Comparison of ENCODE assay signal across 28 mouse cellular contexts in genomic region chr10:95223211-95223610, GRCm38 (mm10).
DNase-seq lines count a peak whose midpoint lies in the region; ATAC-seq and TF ChIP-seq lines count a peak whose summit lies in the region.
"Had no signal": no experiment of that assay in that cellular context is flagged by ENCODE, and none has a peak within 500 bp of the region (broad histone marks: within the 10 kb centered on the region; RNA-seq: fewer than 3 reads in every experiment).

No protein-coding gene starts in this region.

- H3K4me1 ChIP-seq in neural tube, embryonic 11.5 days (ENCODE audit: control insufficient read depth, insufficient read depth, low read length), result no peaks in the 10 kb centered on the region
- H3K4me1 ChIP-seq in neural tube, embryonic 15.5 days, result 0 out of 2 replicates have a peak, but pooled peaks cover 4% of the 10 kb centered on the region
- no peaks in the 10 kb centered on the region for H3K4me1 ChIP-seq in intestine, postnatal 0 days (replicated peaks; ENCODE audit: control insufficient read depth, insufficient read depth, low read length)
- H3K4me1 ChIP-seq: liver, embryonic 15.5 days had no signal

- no peaks in the 10 kb centered on the region for H3K9me3 ChIP-seq in neural tube, embryonic 11.5 days (ENCODE audit: control insufficient read depth, low read length)
- no peaks in the 10 kb centered on the region for H3K9me3 ChIP-seq in neural tube, embryonic 15.5 days (replicated peaks)
- H3K9me3 ChIP-seq in intestine, postnatal 0 days (ENCODE audit: control insufficient read depth), result no peaks in the 10 kb centered on the region
- H3K9me3 ChIP-seq: embryonic facial prominence, embryonic 13.5 days; forebrain, embryonic 13.5 days; liver, embryonic 15.5 days; lung, embryonic 15.5 days; midbrain, embryonic 10.5 days had no signal

- ATAC-seq in neural tube, embryonic 11.5 days (ENCODE audit: insufficient read depth, low FRiP score, low TSS enrichment), result no peak
- ATAC-seq in neural tube, embryonic 15.5 days (ENCODE audit: low FRiP score), result no peak
- peak; percentile 64 for ATAC-seq in intestine, postnatal 0 days
- ATAC-seq: CD4-positive, CD25-positive, alpha-beta regulatory T cell, adult 4 months; forebrain, embryonic 13.5 days; midbrain, embryonic 16.5 days had no signal

- no peaks in the 10 kb centered on the region for H3K36me3 ChIP-seq in neural tube, embryonic 11.5 days (ENCODE audit: control insufficient read depth, insufficient read depth, low read length)
- H3K36me3 ChIP-seq in neural tube, embryonic 15.5 days, result no peaks in the 10 kb centered on the region
- no peaks in the 10 kb centered on the region for H3K36me3 ChIP-seq in intestine, postnatal 0 days (ENCODE audit: control insufficient read depth, insufficient read depth)
- H3K36me3 ChIP-seq: embryonic facial prominence, embryonic 13.5 days; liver, embryonic 15.5 days; lung, embryonic 15.5 days; midbrain, embryonic 10.5 days had no signal

- TF ChIP-seq CTCF in intestine, postnatal 0 days (IDR thresholded peaks at IDR 0.05; ENCODE audit: low read depth), result no peak

- no peak overlapping the region for H3K4me2 ChIP-seq in neural tube, embryonic 11.5 days (ENCODE audit: low read depth)
- no peak overlapping the region for H3K4me2 ChIP-seq in neural tube, embryonic 15.5 days
- peak overlapping the region; percentile 7; the same call in 1 of the 2 replicates for H3K4me2 ChIP-seq in intestine, postnatal 0 days (replicated peaks; ENCODE audit: low read depth)
- H3K4me2 ChIP-seq: embryonic facial prominence, embryonic 13.5 days; forebrain, embryonic 13.5 days; heart, embryonic 11.5 days; liver, embryonic 15.5 days; lung, embryonic 15.5 days had no signal

- WGBS in neural tube, embryonic 11.5 days, result 82% methylated on average over 16 of the region's 16 CpGs
- 73% methylated on average over 16 of the region's 16 CpGs for WGBS in neural tube, embryonic 15.5 days
- 66% methylated on average over 16 of the region's 16 CpGs for WGBS in intestine, postnatal 0 days

- H3K27me3 ChIP-seq in neural tube, embryonic 11.5 days (ENCODE audit: control insufficient read depth, insufficient read depth, low read length), result no peaks in the 10 kb centered on the region
- H3K27me3 ChIP-seq in neural tube, embryonic 15.5 days (replicated peaks), result no peaks in the 10 kb centered on the region
- H3K27me3 ChIP-seq in intestine, postnatal 0 days (replicated peaks; ENCODE audit: control insufficient read depth, insufficient read depth, low read length), result no peaks in the 10 kb centered on the region
- H3K27me3 ChIP-seq: embryonic facial prominence, embryonic 13.5 days; forebrain, embryonic 13.5 days; liver, embryonic 15.5 days; lung, embryonic 15.5 days had no signal

- no peak overlapping the region for H3K27ac ChIP-seq in neural tube, embryonic 11.5 days (ENCODE audit: low read depth, low read length)
- no peak overlapping the region for H3K27ac ChIP-seq in neural tube, embryonic 15.5 days (replicated peaks)
- H3K27ac ChIP-seq in intestine, postnatal 0 days (ENCODE audit: low read depth, low read length), result no peak overlapping the region
- H3K27ac ChIP-seq: embryonic facial prominence, embryonic 13.5 days; forebrain, embryonic 13.5 days; kidney, postnatal 0 days; left cerebral cortex, adult 2 months; liver, embryonic 15.5 days; lung, embryonic 15.5 days; macrophage; midbrain, embryonic 10.5 days; stomach, postnatal 0 days had no signal

- H3K4me3 ChIP-seq in neural tube, embryonic 11.5 days (ENCODE audit: low read depth, low read length), result no peak overlapping the region
- no peak overlapping the region for H3K4me3 ChIP-seq in neural tube, embryonic 15.5 days (replicated peaks)
- H3K4me3 ChIP-seq in intestine, postnatal 0 days (ENCODE audit: low read depth, low read length), result no peak overlapping the region
- H3K4me3 ChIP-seq: embryonic facial prominence, embryonic 13.5 days; erythroblast, embryonic 14.5 days; forebrain, embryonic 13.5 days; left cerebral cortex, adult 2 months; liver, embryonic 15.5 days; lung, embryonic 15.5 days; midbrain, embryonic 10.5 days; myocyte had no signal

- peak; percentile 51 to 57 for DNase-seq in cerebellum, postnatal 10 days
- DNase-seq in cerebellum, adult 9-10 months, result no peak
- DNase-seq in neural tube, embryonic 11.5 days (ENCODE audit: low spot score), result peak; percentile 9
- DNase-seq in right cerebral cortex, postnatal 14 days, result no peak
- no peak for DNase-seq in lung, postnatal 10 days
- DNase-seq: adrenal gland, postnatal 36 days; embryo, embryonic 11 days; gastrocnemius, postnatal 10 days; kidney, adult 2 months; left cerebral cortex, postnatal 4 days; liver; thymus, adult 2 months had no signal

- H3K9ac ChIP-seq in neural tube, embryonic 11.5 days (ENCODE audit: low read length), result no peak overlapping the region
- H3K9ac ChIP-seq in neural tube, embryonic 15.5 days (replicated peaks), result no peak overlapping the region
- H3K9ac ChIP-seq in intestine, postnatal 0 days (ENCODE audit: low read depth, low read length), result no peak overlapping the region
- H3K9ac ChIP-seq: embryonic facial prominence, embryonic 13.5 days; forebrain, embryonic 13.5 days; liver, embryonic 15.5 days; lung, embryonic 15.5 days had no signal

Comparison
In these comparisons a context has a peak if more than half of its experiments do, and no peak if none do; other contexts are left out.
1. DNase-seq: peak in cerebellum, postnatal 10 days (2 of 2) and neural tube, embryonic 11.5 days (single experiment); none in cerebellum, adult 9-10 months (single experiment), right cerebral cortex, postnatal 14 days (single experiment) and lung, postnatal 10 days (single experiment).